Mouse (Mus musculus): ENCODE data around the gene Gm6525. TPM values are rescaled to one million over a fixed set of nuclear protein-coding genes. Genes with fewer than 3 reads are reported as not detected.

Gene Gm6525
- polyA plus RNA-seq, 1 experiment, result 0.40 TPM

DNA sequence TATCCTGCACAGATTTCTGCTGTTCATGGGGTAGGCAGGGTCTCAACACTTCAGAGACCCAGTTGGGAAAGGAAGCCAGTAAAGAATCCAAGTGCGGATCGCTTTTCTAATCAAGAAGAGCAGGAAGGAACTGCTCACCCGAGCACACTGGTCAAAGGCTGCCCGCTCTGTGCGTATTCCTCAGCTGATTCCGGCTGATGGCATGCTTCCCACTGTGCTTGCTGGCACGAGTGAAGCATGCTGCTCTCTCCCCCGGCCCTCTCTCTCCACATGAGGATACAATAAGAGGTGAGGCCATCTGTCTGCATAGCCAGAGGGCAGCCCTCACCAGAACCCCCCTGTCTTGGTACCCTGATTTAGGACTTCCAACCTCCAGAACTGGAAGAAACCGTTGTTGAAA, 41.3 kb downstream of the Gm6525 start:
- H3K27ac ChIP-seq (ENCODE audit: control insufficient read depth, insufficient read depth, low read depth, low read length), result no peak overlapping the region
- no peaks in the 10 kb centered on the region for H3K36me3 ChIP-seq (ENCODE audit: control insufficient read depth, insufficient read depth, low read length)
- no peaks in the 10 kb centered on the region for H3K27me3 ChIP-seq (ENCODE audit: control insufficient read depth, insufficient read depth, low read length)
- TF ChIP-seq POLR2A (IDR thresholded peaks at IDR 0.05; ENCODE audit: control insufficient read depth, low read depth, low read length) (no peak), CTCF (IDR thresholded peaks at IDR 0.05; ENCODE audit: control insufficient read depth, insufficient read depth, insufficient replicate concordance, low read depth, low read length) (no peak)
- no peak overlapping the region for H3K4me3 ChIP-seq (ENCODE audit: control insufficient read depth, low read depth, low read length)
- no peaks in the 10 kb centered on the region for H3K4me1 ChIP-seq (ENCODE audit: control insufficient read depth, insufficient read depth, low read length)

- no peak overlapping the region for H3K4me3 ChIP-seq (ENCODE audit: control insufficient read depth, low read depth, low read length)
- TF ChIP-seq POLR2A (IDR thresholded peaks at IDR 0.05; ENCODE audit: control insufficient read depth, low read depth, low read length) (no peak), CTCF (IDR thresholded peaks at IDR 0.05; ENCODE audit: control insufficient read depth, insufficient read depth, insufficient replicate concordance, low read depth, low read length) (no peak)
- no peaks in the 10 kb centered on the region for H3K36me3 ChIP-seq (ENCODE audit: control insufficient read depth, insufficient read depth, low read length)
- no peak overlapping the region for H3K27ac ChIP-seq (ENCODE audit: control insufficient read depth, insufficient read depth, low read depth, low read length)
- no peaks in the 10 kb centered on the region for H3K4me1 ChIP-seq (ENCODE audit: control insufficient read depth, insufficient read depth, low read length)
- H3K27me3 ChIP-seq (ENCODE audit: control insufficient read depth, insufficient read depth, low read length), result no peaks in the 10 kb centered on the region
Observed at GRCm38 (mm10) chr3:84215743-84216360, 41.9 kb downstream of the Gm6525 start.

GRCm38 (mm10) chr3:84217118-84217960, 43.4 kb downstream of the Gm6525 start:
- TF ChIP-seq CTCF (IDR thresholded peaks at IDR 0.05; ENCODE audit: control insufficient read depth, insufficient read depth, insufficient replicate concordance, low read depth, low read length), result no peak
- TF ChIP-seq POLR2A (IDR thresholded peaks at IDR 0.05; ENCODE audit: control insufficient read depth, low read depth, low read length), result no peak
- Histone ChIP-seq H3K4me1 (ENCODE audit: control insufficient read depth, insufficient read depth, low read length) (no peaks in the 10 kb centered on the region), H3K27ac (ENCODE audit: control insufficient read depth, insufficient read depth, low read depth, low read length) (no peak overlapping the region), H3K36me3 (ENCODE audit: control insufficient read depth, insufficient read depth, low read length) (no peaks in the 10 kb centered on the region), H3K4me3 (ENCODE audit: control insufficient read depth, low read depth, low read length) (no peak overlapping the region), H3K27me3 (ENCODE audit: control insufficient read depth, insufficient read depth, low read length) (no peaks in the 10 kb centered on the region)

DNA sequence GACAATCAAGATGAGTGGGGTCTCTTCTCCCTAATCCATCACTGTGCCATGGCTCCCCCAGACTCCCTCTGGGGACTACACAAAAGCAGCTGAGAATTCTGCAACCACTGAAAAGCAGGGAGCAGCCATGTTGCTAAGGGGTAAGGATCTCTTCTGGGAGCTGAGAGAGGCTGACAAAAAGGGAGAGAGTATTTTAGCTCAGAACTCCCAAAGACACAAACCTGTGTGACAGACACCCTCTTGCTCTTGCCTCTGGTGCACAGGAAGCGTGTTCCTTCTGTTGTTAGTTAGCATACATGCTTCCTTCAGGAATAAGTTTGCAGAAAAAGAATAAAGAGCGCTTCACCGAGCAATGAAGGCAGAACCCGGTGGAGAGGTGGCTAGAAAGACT, 44.1 kb downstream of the Gm6525 start:
- H3K4me1 ChIP-seq (ENCODE audit: control insufficient read depth, insufficient read depth, low read length), result no peaks in the 10 kb centered on the region
- no peaks in the 10 kb centered on the region for H3K27me3 ChIP-seq (ENCODE audit: control insufficient read depth, insufficient read depth, low read length)
- no peak overlapping the region for H3K4me3 ChIP-seq (ENCODE audit: control insufficient read depth, low read depth, low read length)
- H3K27ac ChIP-seq (ENCODE audit: control insufficient read depth, insufficient read depth, low read depth, low read length), result no peak overlapping the region
- H3K36me3 ChIP-seq (ENCODE audit: control insufficient read depth, insufficient read depth, low read length), result no peaks in the 10 kb centered on the region
- TF ChIP-seq POLR2A (IDR thresholded peaks at IDR 0.05; ENCODE audit: control insufficient read depth, low read depth, low read length) (no peak), CTCF (IDR thresholded peaks at IDR 0.05; ENCODE audit: control insufficient read depth, insufficient read depth, insufficient replicate concordance, low read depth, low read length) (no peak)

DNA sequence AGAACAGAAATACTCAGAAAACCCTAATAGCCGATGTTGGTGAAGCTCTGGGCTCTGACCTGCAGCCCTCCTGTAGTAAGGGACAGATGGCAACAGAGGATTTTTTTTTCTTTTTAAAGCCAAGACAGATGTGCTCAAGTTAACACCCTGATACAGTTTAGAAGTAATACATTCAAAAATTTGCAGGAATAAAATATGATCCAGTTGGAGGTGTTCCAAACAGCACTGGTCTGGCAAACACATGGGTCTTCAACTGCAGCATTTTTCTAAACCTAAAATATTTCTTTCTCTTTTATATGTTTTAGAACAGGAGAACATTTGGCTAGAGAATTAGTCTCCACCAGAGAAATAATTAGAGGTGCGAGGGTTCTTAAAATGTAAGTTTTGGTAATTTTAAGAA, 44.6 kb downstream of the Gm6525 start:
- no peak for TF ChIP-seq POLR2A (IDR thresholded peaks at IDR 0.05; ENCODE audit: control insufficient read depth, low read depth, low read length)
- TF ChIP-seq CTCF (IDR thresholded peaks at IDR 0.05; ENCODE audit: control insufficient read depth, insufficient read depth, insufficient replicate concordance, low read depth, low read length), result no peak
- no peak overlapping the region for H3K27ac ChIP-seq (ENCODE audit: control insufficient read depth, insufficient read depth, low read depth, low read length)
- H3K27me3 ChIP-seq (ENCODE audit: control insufficient read depth, insufficient read depth, low read length), result no peaks in the 10 kb centered on the region
- H3K4me1 ChIP-seq (ENCODE audit: control insufficient read depth, insufficient read depth, low read length), result no peaks in the 10 kb centered on the region
- H3K36me3 ChIP-seq (ENCODE audit: control insufficient read depth, insufficient read depth, low read length), result no peaks in the 10 kb centered on the region
- no peak overlapping the region for H3K4me3 ChIP-seq (ENCODE audit: control insufficient read depth, low read depth, low read length)

DNA sequence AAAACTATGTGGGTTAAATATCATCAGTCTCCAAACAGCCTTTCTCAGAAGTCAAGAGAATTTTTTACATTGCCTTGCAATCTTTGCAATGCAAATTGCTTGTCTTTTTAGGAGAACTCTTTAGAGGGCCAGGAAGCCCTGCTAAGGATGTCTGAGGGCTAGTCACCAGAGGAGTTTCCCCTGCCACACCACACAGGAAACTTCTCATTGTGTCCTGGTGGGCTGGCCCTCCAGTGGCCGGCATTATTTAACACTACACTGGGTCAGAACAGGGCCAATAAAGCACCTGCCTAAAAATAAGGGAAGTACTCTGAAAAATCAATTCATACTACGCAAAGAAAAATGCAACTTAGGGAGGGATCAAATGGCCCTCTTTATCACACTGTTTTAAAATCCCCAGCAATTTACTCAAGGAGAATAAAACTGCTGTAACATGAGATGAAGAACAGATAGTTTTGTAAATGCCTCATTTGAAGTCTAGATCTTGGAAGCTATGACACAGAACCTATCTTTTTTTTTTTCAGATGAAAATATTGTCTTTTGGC, 45.3 kb downstream of the Gm6525 start:
- TF ChIP-seq POLR2A (IDR thresholded peaks at IDR 0.05; ENCODE audit: control insufficient read depth, low read depth, low read length), result no peak
- TF ChIP-seq CTCF (IDR thresholded peaks at IDR 0.05; ENCODE audit: control insufficient read depth, insufficient read depth, insufficient replicate concordance, low read depth, low read length), result no peak
- H3K4me1 ChIP-seq (ENCODE audit: control insufficient read depth, insufficient read depth, low read length), result no peaks in the 10 kb centered on the region
- H3K36me3 ChIP-seq (ENCODE audit: control insufficient read depth, insufficient read depth, low read length), result no peaks in the 10 kb centered on the region
- H3K4me3 ChIP-seq (ENCODE audit: control insufficient read depth, low read depth, low read length), result no peak overlapping the region
- H3K27ac ChIP-seq (ENCODE audit: control insufficient read depth, insufficient read depth, low read depth, low read length), result no peak overlapping the region
- H3K27me3 ChIP-seq (ENCODE audit: control insufficient read depth, insufficient read depth, low read length), result no peaks in the 10 kb centered on the region

GRCm38 (mm10) chr3:84219720-84220273, 45.9 kb downstream of the Gm6525 start:
- TF ChIP-seq CTCF (IDR thresholded peaks at IDR 0.05; ENCODE audit: control insufficient read depth, insufficient read depth, insufficient replicate concordance, low read depth, low read length) (no peak), POLR2A (IDR thresholded peaks at IDR 0.05; ENCODE audit: control insufficient read depth, low read depth, low read length) (no peak)
- H3K27ac ChIP-seq (ENCODE audit: control insufficient read depth, insufficient read depth, low read depth, low read length), result no peak overlapping the region
- no peaks in the 10 kb centered on the region for H3K36me3 ChIP-seq (ENCODE audit: control insufficient read depth, insufficient read depth, low read length)
- no peaks in the 10 kb centered on the region for H3K27me3 ChIP-seq (ENCODE audit: control insufficient read depth, insufficient read depth, low read length)
- no peaks in the 10 kb centered on the region for H3K4me1 ChIP-seq (ENCODE audit: control insufficient read depth, insufficient read depth, low read length)
- no peak overlapping the region for H3K4me3 ChIP-seq (ENCODE audit: control insufficient read depth, low read depth, low read length)
